In genomic region chr11:101395110-101395509, GRCm38 (mm10) we compare ENCODE assay signal across 8 mouse cellular contexts. TPM values are rescaled to one million over a fixed set of nuclear protein-coding genes. Genes with fewer than 3 reads are reported as not detected.
DNase-seq lines count a peak whose midpoint lies in the region; ATAC-seq and TF ChIP-seq lines count a peak whose summit lies in the region.

No protein-coding gene starts in this region.

- H3K36me3 ChIP-seq in ES-E14 (ENCODE audit: control insufficient read depth, insufficient read depth, low read length, poor library complexity, severe bottlenecking), result no peaks in the 10 kb centered on the region
- H3K36me3 ChIP-seq in embryonic facial prominence, embryonic 11.5 days (replicated peaks; ENCODE audit: control insufficient read depth, insufficient read depth, low read depth, low read length), result no peaks in the 10 kb centered on the region

- H3K9me3 ChIP-seq in ES-E14 (ENCODE audit: control insufficient read depth, insufficient read depth, low read depth, low read length), result no peaks in the 10 kb centered on the region
- H3K9me3 ChIP-seq in embryonic facial prominence, embryonic 11.5 days (replicated peaks; ENCODE audit: control insufficient read depth, low read length), result no peaks in the 10 kb centered on the region

- no peak for DNase-seq in ES-E14 (ENCODE audit: low read depth, low spot score)
- peak; percentile 53 for DNase-seq in adrenal gland, adult 8-10 months
- DNase-seq in embryonic facial prominence, embryonic 11.5 days (ENCODE audit: low spot score), result peak; percentile 86
- DNase-seq in heart, adult 9 months (ENCODE audit: low spot score in 2 of 2), result peak; percentile 35 to 71
- peak; percentile 91 for DNase-seq in kidney, postnatal 14 days
- DNase-seq in lung, adult 18-20 months, result peak; percentile 49 to 60
- peak; percentile 79 for DNase-seq in right cerebral cortex, postnatal 14 days

- no peak for ATAC-seq in embryonic facial prominence, embryonic 11.5 days (replicated peaks; ENCODE audit: insufficient number of reproducible peaks, low FRiP score, low TSS enrichment, low read depth)
- ATAC-seq in inflammation-experienced regulatory T-cells, adult 6 months, result no peak

- H3K4me1 ChIP-seq in ES-E14 (ENCODE audit: control insufficient read depth in 2 of 2, insufficient read depth in 2 of 2, low read length in 2 of 2, poor library complexity in 1 of 2), result no peaks in the 10 kb centered on the region
- H3K4me1 ChIP-seq in embryonic facial prominence, embryonic 11.5 days (ENCODE audit: control insufficient read depth, insufficient read depth, low read length), result no peaks in the 10 kb centered on the region

- no peak overlapping the region for H3K4me3 ChIP-seq in ES-E14 (ENCODE audit: insufficient read depth in 1 of 2, low read depth in 1 of 2, low read length in 2 of 2, poor library complexity in 1 of 2, severe bottlenecking in 1 of 2)
- H3K4me3 ChIP-seq in embryonic facial prominence, embryonic 11.5 days (ENCODE audit: low read depth, low read length), result no peak overlapping the region

- in situ Hi-C loops in ES-E14 (cut with MboI; ENCODE audit: low sequenced_read_pairs in 2 of 2, unreplicated experiment in 2 of 2), result loop anchor here in 1 of 2 experiments (10.0 kb wide), 1 partner anchor 50 kb away; no protein-coding TSS in a partner anchor

- H3K4me2 ChIP-seq in embryonic facial prominence, embryonic 11.5 days (ENCODE audit: low read depth, low read length), result no peak overlapping the region

- H3K9ac ChIP-seq in ES-E14 (ENCODE audit: insufficient read depth, low read depth, low read length, poor library complexity, severe bottlenecking), result no peak overlapping the region
- H3K9ac ChIP-seq in embryonic facial prominence, embryonic 11.5 days (replicated peaks; ENCODE audit: low read length), result no peak overlapping the region; the same call in 1 of the 2 replicates

- no peak overlapping the region for H3K27ac ChIP-seq in ES-E14 (ENCODE audit: insufficient read depth, low read depth, low read length, poor library complexity, severe bottlenecking)
- no peak overlapping the region for H3K27ac ChIP-seq in embryonic facial prominence, embryonic 11.5 days (replicated peaks; ENCODE audit: low read depth, low read length)

- 6% methylated on average over 8 of the region's 8 CpGs for WGBS in embryonic facial prominence, embryonic 11.5 days

- no peaks in the 10 kb centered on the region for H3K27me3 ChIP-seq in embryonic facial prominence, embryonic 11.5 days (ENCODE audit: control insufficient read depth, insufficient read depth, low read length)

TF ChIP-seq in ES-E14, 5 proteins besides CTCF, POLR2A, EP300 and RAD21:
- TF ChIP-seq ZC3H11A (IDR thresholded peaks at IDR 0.05; ENCODE audit: borderline replicate concordance, low read depth, low read length) (peak; percentile 81; the same call in 1 of the 2 replicates), CHD2 (IDR thresholded peaks at IDR 0.05; ENCODE audit: low read depth, low read length) (no peak), HCFC1 (IDR thresholded peaks at IDR 0.05; ENCODE audit: borderline replicate concordance, insufficient read depth, low read length) (no peak)
TF ChIP-seq in ES-E14: peak in this region for 1.

RNA-seq across cellular contexts. Expression of gene Aarsd1, which starts 22.3 kb away (rescaled TPM):
- 73.2 and 79.4 TPM in 2 replicates for total RNA-seq in ES-E14 (2012; rRNA removed)
- total RNA-seq in adrenal gland, adult 8-10 months (2022), result 10 to 100 TPM; 33.7 to 41.1 (median 37.0) TPM
- 89.6 and 90.9 TPM in 2 replicates for polyA plus RNA-seq in embryonic facial prominence, embryonic 11.5 days (2014; fragmentation: Nextera tagmentation; extraction: Ambion mirVana)
- 10 to 100 TPM; 34.2 to 43.2 (median 40.5) TPM for polyA plus RNA-seq in inflammation-experienced regulatory T-cells, adult 6 months (2017; shearing (Covaris generic))

RNA-seq across cellular contexts. Expression of gene G6pc, which starts 27.7 kb away (rescaled TPM):
- not detected in 2 replicates for total RNA-seq in ES-E14 (2012; rRNA removed)
- total RNA-seq in adrenal gland, adult 8-10 months (2022), result 1 to 10 TPM; 2.7 to 5.1 (median 4.6) TPM
- polyA plus RNA-seq in embryonic facial prominence, embryonic 11.5 days (2014; fragmentation: Nextera tagmentation; extraction: Ambion mirVana), result not detected in 2 replicates
- not detected for polyA plus RNA-seq in inflammation-experienced regulatory T-cells, adult 6 months (2017; shearing (Covaris generic))

RNA-seq across cellular contexts. Expression of gene Gm27029, which starts 29.5 kb away (rescaled TPM):
- 1.3 and 5.4 TPM in 2 replicates for total RNA-seq in ES-E14 (2012; rRNA removed)
- total RNA-seq in adrenal gland, adult 8-10 months (2022), result 1 to 10 TPM; 1.7 to 8.4 (median 5.6) TPM
- polyA plus RNA-seq in embryonic facial prominence, embryonic 11.5 days (2014; fragmentation: Nextera tagmentation; extraction: Ambion mirVana), result 10.1 and 12.8 TPM in 2 replicates
- polyA plus RNA-seq in inflammation-experienced regulatory T-cells, adult 6 months (2017; shearing (Covaris generic)), result 1 to 10 TPM in 1 of 3 experiments, under 1 TPM in 2; 0.46 to 1.3 (median 0.57) TPM

RNA-seq across cellular contexts. Expression of gene Rundc1, which starts 29.8 kb away (rescaled TPM):
- total RNA-seq in ES-E14 (2012; rRNA removed), result 6.9 and 7.6 TPM in 2 replicates
- total RNA-seq in adrenal gland, adult 8-10 months (2022), result 10 to 100 TPM; 31.4 to 37.4 (median 33.0) TPM
- polyA plus RNA-seq in embryonic facial prominence, embryonic 11.5 days (2014; fragmentation: Nextera tagmentation; extraction: Ambion mirVana), result 10.4 and 11.8 TPM in 2 replicates
- 1 to 10 TPM; 6.7 to 7.2 (median 6.9) TPM for polyA plus RNA-seq in inflammation-experienced regulatory T-cells, adult 6 months (2017; shearing (Covaris generic))

RNA-seq across cellular contexts. Expression of gene Ptges3l, which starts 30.0 kb away (rescaled TPM):
- 3.2 and 3.4 TPM in 2 replicates for total RNA-seq in ES-E14 (2012; rRNA removed)
- total RNA-seq in adrenal gland, adult 8-10 months (2022), result 1 to 10 TPM; 3.5 to 8.7 (median 6.0) TPM
- polyA plus RNA-seq in embryonic facial prominence, embryonic 11.5 days (2014; fragmentation: Nextera tagmentation; extraction: Ambion mirVana), result 3.5 and 3.9 TPM in 2 replicates
- 1 to 10 TPM; 1.6 to 2.2 (median 2.1) TPM for polyA plus RNA-seq in inflammation-experienced regulatory T-cells, adult 6 months (2017; shearing (Covaris generic))
